Mouse (Mus musculus) kidney, adult 10 weeks (tissue): Measurements from ENCODE around the gene Sf3b3. TPM values are rescaled to one million over a fixed set of nuclear protein-coding genes. Genes with fewer than 3 reads are reported as not detected.

Experiments
- polyA plus RNA-seq: library from polyadenylated mRNA; stranded (reverse); fragments of 350-450 nt; fragmentation: Illumina TruSeq; extraction: RNeasy Lipid Tissue Mini Kit (QIAGEN cat#74804); gene quantifications from one replicate; pipeline ENCODE4 v1.2.3, GENCODE M21; 2014; ENCODE audit warnings: low read depth, low replicate concordance

Gene Sf3b3
- polyA plus RNA-seq, result 21.7 TPM

DNA sequence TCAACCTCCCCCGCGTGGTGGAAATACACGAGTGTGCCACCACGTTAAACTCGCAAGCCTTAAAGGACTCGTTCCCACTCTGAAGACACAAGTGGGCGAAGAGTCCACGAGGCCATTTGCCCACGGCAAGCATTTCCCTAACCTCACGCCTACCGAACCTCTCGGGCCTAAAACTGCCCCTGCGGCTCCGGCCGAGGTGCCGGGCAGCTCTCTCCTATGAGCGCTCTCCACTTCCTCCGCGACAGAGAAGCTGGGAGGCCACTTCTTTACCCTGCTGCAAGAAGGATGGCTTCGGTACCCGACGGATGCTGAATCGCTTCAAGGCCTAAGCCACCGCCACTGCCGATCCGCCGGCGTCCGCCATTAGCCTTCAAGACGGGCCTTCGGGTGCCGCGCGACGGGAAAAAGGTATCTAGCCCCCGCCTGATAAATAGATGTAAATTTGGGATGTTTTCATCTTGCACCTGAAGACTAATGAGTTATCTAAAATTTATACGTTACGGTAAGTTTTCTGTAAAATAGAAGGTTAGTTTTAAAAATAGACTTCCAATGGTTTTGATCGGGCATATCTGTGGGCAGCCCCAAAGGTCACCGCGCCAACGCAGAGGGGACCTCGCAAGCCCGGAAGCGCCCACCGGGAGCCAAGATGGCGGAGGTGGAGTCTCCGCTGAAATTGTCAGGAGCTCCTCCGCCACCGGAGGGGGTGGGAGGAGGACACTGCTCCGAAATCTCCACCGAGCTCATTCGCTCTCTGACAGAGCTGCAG lies at the start of gene Sf3b3, which contains the start of gene Cog4:
Gene Sf3b3 (minus strand): TSS at position 383 of the 766 bp plus-strand sequence.
Gene Cog4 (plus strand): TSS at position 196 of the 766 bp plus-strand sequence.

DNA sequence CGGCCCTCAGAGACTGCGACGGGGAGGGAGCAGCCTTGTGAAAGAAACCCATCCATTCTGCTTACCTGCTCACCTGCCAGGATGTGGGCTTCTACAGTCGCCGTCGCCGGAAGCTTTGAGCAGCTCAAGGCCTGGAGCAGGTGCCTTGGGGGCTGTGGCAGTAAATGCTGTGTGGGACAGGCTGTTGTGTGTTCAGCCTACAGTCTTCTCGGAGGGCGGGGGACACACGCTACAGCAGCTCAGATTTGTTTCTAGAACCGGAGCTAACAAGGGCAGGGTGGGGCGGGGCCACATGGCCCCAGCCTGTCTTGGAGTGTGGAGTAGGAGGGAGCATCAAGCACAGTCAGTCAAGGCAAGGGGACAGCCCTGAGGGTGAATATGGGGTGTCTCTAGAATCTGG lies 40.9 kb downstream of the Sf3b3 start, which contains the start of gene Il34:
Gene Il34 (minus strand): TSS at position 256 of the 400 bp plus-strand sequence.

Other genes starting within 250 kb of the Sf3b3 start
- 2.8 TPM for gene Vac14, start 228.2 kb downstream of the Sf3b3 start, polyA plus RNA-seq
- 0.93 TPM for gene Mtss1l, start 125.3 kb downstream of the Sf3b3 start, polyA plus RNA-seq
- gene Il34, start 40.9 kb downstream of the Sf3b3 start, polyA plus RNA-seq, result 0.32 TPM
- gene Cog4, start 187 bp downstream of the Sf3b3 start, polyA plus RNA-seq, result 13.7 TPM
- 1.4 TPM for gene Fuk, start 55.7 kb upstream of the Sf3b3 start, polyA plus RNA-seq
- 6.1 TPM for gene St3gal2, start 73.1 kb upstream of the Sf3b3 start, polyA plus RNA-seq
- gene Ddx19a, start 151.0 kb upstream of the Sf3b3 start, polyA plus RNA-seq, result 16.3 TPM
- 8.4 TPM for gene Ddx19b, start 185.0 kb upstream of the Sf3b3 start, polyA plus RNA-seq
- 14.1 TPM for gene Aars, start 186.4 kb upstream of the Sf3b3 start, polyA plus RNA-seq
- gene Exosc6, start 209.6 kb upstream of the Sf3b3 start, polyA plus RNA-seq, result 7.1 TPM
- gene Clec18a, start 245.6 kb upstream of the Sf3b3 start, polyA plus RNA-seq, result not detected
- 41.5 TPM for gene Pdpr, start 247.8 kb upstream of the Sf3b3 start, polyA plus RNA-seq